Mouse (Mus musculus): ENCODE data around the gene Gm28308.

The Gm28308 gene

GRCm38 (mm10) chr6:52246403-52246803 is 33.3 kb upstream of the Gm28308 start:
- no peak for DNase-seq

GRCm38 (mm10) chr6:52245757-52246142 is 32.6 kb upstream of the Gm28308 start, which contains the start of gene Hoxa11:
TSS of gene Hoxa11 (minus strand) at chr6:52245810.
- no peak for DNase-seq

DNA sequence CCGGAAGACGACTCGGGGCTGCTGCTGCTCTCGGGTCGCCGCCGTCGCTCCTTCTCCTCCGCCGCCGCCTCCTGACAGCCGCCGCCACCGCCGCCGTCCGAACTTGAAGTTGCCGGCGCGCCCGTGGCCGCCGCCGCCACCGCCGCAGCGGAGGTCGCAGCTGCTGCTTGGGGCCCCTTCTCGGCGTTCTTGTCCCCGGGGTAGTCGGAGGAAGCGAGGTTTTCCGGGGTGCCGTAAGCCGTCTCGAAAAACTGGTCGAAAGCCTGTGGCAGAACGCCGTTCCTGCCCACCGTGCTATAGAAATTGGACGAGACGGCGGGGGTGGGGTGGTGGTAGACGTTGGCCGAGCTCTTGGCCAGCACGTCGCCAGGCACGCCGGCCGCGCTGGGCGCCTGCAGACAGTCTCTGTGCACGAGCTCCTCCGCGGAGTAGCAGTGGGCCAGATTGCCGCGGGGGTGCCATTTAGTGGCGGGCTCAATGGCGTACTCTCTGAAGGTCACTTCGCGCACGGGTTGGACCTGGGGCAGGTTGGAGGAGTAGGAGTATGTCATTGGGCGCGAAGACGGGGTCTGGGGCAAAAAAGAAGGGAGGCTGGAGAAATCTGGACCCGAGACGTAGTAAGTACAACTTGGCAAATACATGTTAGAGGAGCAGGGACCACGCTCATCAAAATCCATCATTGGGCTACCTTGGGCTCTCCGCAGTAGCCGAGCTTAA is 32.1 kb upstream of the Gm28308 start:
- no peak for DNase-seq

DNA sequence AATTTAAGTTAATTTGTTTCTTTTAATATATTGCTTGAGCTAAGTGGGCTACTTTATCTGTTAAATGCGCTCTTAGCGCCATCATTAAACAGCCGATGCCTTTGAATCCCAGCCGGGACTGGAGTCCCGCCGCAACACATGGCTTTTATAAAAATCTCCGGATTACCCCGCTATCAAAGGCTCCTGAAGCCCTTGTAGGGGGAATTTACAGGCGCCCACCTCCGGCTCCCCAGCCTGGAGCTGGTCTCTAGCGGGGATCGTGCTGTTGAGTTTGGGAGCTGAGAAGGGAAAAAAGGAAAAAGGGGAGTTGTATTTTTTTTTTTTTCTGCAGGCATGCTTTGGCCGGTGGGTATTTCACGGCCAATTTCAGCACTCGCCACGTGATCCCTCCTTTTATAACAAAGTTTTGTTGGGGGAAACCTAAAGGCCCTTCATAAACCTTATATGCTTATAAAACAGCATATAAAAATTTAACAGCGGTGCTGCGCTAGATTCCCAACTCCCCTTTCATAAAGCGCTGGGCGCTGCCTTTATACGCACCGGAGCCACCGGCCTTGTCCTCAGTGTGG is 31.4 kb upstream of the Gm28308 start:
- no peak for DNase-seq

- DNase-seq, result no peak
These were observed 30.6 kb upstream of the Gm28308 start for GRCm38 (mm10) chr6:52243681-52244121.

DNA sequence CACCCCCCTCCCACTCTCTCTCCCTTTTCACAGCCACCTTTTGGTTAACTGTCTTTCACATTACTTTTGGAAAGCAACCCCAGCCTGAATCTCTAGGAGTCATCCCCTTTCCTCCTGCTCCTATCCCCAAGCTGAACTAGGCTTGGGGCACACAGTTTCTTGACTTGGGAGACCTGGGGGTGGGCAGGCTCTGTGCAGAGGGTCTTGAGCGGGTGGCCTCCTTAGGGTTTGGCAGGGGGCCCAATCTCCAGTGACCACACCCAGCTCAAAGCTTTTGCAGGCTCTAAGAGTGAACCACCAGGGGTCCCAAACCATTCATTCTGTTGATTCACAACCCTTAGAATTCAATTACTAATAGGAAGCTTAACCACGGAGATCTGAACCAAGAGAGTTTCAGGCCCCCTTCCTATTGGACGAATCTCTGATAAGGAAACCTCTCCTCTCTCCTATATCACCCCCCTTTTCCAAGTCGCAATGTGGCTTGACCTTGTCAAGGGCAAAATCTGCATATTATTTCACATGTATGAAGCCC is 29.7 kb upstream of the Gm28308 start:
- DNase-seq, result no peak

- DNase-seq, result no peak
These were observed 28.0 kb upstream of the Gm28308 start for GRCm38 (mm10) chr6:52241001-52241621.

GRCm38 (mm10) chr6:52240389-52241000 is 27.4 kb upstream of the Gm28308 start, which contains the start of gene Hoxa10:
TSS of gene Hoxa10 (minus strand) at chr6:52240854.
- peak; percentile 88 for DNase-seq

- no peak for DNase-seq
These were observed 26.7 kb upstream of the Gm28308 start for GRCm38 (mm10) chr6:52239625-52240388.

GRCm38 (mm10) chr6:52238976-52239375 is 25.8 kb upstream of the Gm28308 start:
- no peak for DNase-seq

GRCm38 (mm10) chr6:52238155-52238545 is 25.0 kb upstream of the Gm28308 start:
- no peak for DNase-seq

DNA sequence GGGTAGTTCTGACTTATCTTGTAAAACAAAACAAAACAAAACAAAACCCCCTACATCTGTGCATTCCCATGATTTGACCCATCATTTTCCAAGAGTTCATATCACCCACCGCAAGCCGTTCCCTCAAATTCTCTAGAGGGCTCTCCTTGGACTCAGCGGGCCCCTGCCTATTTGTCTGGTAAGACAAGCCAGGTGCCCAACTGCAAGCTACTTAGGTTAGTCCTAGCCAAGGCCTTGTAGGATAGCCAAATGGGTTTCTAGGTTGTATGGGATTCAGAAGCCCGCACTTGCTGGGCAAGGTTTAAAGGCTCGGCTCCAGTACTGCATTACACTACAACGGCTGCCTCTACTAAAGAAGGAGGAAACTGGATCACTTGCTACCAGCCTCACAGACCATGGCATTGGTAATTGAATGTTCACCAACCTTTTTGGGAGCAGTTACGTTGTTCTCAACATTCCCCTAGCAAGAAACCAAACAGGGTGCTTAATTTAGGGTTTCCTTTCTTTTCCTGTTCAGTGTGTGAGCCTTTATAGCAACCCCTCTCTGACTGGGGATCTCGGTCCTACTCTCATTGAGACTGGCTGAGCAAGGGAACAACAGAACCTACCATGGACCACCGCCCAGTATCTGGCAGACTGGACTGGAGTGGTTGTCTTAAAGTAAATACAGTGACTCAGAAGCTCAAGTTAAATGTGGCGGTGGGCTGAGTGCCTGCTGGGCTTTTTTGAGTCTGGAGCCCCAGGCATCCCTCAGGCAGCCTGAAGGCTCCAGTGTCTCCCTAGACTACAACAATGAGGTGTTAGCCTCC is 24.4 kb upstream of the Gm28308 start:
- no peak for DNase-seq

DNA sequence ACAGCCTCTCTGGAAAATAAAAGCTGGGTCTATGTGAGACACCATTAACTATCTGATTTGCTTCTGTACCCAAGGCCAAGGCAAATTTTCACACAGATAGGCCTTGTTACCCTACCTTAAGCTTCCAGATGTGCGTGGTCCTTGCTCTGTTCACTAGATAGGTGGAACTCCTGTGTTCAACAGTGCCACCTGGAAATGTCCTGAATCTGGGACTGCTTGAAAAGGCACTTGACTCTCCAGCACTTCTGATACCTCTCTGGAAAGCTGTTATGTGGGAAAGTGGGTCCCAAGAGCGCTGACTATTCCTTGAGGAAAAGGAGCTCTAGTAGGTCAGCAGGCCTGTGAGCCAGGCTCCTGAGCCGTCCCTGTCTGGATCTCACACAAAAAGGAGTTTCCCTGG is 23.7 kb upstream of the Gm28308 start:
- DNase-seq, result no peak

GRCm38 (mm10) chr6:52235866-52236265 is 22.7 kb upstream of the Gm28308 start:
- no peak for DNase-seq

DNA sequence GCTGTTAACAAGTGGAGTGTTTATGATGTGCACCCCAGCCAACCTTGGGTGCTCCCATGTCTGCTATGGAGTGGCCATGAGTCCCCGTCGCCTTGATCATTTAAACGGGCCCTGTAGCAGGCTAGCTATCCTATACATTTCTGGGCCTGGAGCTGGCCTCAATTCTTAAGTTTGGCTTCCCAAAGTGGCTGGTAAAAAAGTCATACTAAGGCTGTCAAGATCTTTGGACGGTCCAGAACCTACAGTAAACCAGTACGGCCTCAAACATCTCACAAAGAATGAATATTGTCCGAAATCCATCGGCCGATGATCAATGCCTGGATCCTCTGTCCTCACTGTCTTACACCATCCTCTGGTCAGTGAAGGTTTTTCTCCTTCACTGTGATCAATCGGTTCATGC is 22.1 kb upstream of the Gm28308 start:
- DNase-seq, result no peak

- no peak for DNase-seq
These were observed 21.4 kb upstream of the Gm28308 start for GRCm38 (mm10) chr6:52234428-52235140.

GRCm38 (mm10) chr6:52233546-52234427 is 20.6 kb upstream of the Gm28308 start:
- DNase-seq, result no peak

DNA sequence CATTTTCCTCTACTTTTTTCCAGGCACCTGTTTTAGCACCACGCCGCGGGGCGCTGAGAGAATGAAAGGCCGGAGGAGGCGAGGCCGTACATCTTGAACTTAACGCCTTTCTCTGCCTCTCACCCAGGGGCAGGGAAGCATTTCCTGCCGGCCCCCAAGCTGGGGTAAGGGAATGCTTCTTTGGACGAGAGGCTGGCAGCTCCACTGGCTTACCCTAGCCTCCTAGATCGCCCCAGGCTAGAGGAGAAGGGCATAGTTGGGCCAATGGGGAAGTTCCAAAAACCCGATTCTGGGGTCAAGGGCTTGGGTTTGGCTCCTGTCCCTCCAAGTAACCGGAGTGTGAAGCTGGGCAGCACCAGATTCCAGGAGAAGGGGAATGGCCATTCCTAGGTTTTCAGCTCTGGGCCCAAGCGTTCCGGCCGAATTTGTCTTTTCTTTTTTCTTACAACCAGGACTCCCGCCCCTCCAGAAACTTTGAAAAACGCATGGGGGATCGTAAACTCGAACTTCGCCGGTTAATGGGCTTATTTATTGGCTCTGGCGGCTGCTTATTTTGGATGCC is 19.9 kb upstream of the Gm28308 start:
- no peak for DNase-seq

- DNase-seq, result peak; percentile 45
These were observed 19.4 kb upstream of the Gm28308 start for GRCm38 (mm10) chr6:52232568-52232965.

All from retina, postnatal 1 day (tissue).